Mouse (Mus musculus) ES-E14 (cell line): ENCODE measurements at regions not wholly inside any gene's neighbourhood (a gene's known extent, or its start where the extent isn't known, plus 50 kb on each side); places are given as distances from the start of the nearest gene placed in this dataset.

Experiments
- CHD2 ChIP-seq: IDR thresholded peaks from 2 replicates; pipeline ENCODE4 v1.6.1; 2014; ENCODE audit warnings: mild to moderate bottlenecking, low read depth, low read length, inconsistent platforms
- ZNF384 ChIP-seq: IDR thresholded peaks from 2 replicates; pipeline ENCODE4 v1.6.1; 2012; ENCODE audit warnings: low read depth, low read length, inconsistent platforms

- TF ChIP-seq CHD2 (no peak), ZNF384 (no peak)
Measured at GRCm38 (mm10) chr3:128608694-128609093, 591.0 kb upstream of the Pitx2 start.
